Mouse (Mus musculus) layer of hippocampus, postnatal 25 days (tissue): ENCODE data around the gene A4galt. TPM values are rescaled to one million over a fixed set of nuclear protein-coding genes. Genes with fewer than 3 reads are reported as not detected.

Experiments
- DNase-seq, 2 experiments: peaks; one replicate each; pipeline ENCODE4 v3.0.0; 2022; ENCODE audit warnings: mixed read lengths in 2 of 2, low spot score in 1 of 2; ENCODE audit errors: extremely low spot score in 1 of 2
- total RNA-seq, 2 experiments: library from RNA; stranded (reverse); gene quantifications; 2 replicates each; pipeline ENCODE4 v1.2.3; 2021

A4galt gene
- total RNA-seq, 2 experiments from 2014 or later = 2.3 to 2.8 TPM

- no peak for DNase-seq
These were observed 24.0 kb downstream of the A4galt start for GRCm38 (mm10) chr15:83227559-83227958.

DNA sequence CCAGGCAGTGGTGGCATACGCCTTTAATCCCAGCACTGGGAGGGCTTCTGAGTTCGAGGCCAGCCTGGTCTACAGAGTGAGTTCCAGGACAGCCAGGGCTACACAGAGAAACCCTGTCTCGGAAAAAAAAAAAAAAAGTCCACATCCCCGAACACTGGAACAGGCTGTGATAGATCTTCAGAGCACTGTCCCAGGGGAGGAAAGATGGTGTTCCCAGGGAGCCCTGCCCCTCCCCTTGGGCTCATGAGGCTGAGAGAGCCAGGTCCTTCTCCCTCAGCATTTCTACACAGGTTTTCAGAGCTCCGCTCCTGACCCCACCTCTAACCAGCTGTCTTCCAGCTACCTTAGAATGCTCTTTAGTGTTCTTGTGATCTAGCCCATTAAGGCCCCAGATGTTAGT is 24.7 kb downstream of the A4galt start:
- DNase-seq = no peak

DNA sequence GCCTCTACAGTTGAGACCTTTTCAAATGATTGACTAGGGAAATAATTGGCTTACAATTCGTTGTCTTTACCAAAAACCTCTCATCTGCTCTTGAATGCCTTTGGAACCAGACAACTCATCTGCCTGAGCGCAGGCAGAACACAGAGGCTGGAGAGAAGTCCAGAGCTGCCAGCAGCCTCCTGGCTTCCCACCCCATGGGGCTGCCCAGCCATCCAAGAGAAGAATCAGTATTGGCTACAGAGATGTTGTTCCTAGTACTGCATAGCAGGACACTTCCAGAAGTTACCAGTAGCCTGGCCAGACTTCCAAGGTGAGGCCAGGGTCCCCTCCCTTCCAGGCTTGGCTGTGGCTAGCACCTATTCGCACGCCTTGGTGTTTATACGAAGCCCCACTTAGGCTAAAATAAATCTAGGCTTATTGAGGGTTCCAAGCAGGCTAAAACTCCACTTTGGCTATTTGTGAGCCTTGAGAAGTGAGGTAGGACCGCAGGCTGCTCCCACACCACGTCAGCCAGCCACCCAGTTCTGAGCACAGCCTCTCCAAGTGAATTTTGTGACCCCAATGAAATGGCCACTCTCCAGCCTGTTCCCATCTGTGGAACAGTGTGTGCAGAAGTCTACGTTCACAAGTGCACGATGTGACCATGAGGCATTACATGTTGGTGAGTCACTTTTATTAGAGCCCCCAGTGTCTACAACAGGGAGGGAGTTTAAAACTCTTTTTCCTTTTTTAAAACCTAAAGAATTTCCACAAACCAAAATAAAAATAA is 25.3 kb downstream of the A4galt start:
- DNase-seq = no peak

- DNase-seq = no peak
These were observed 27.3 kb downstream of the A4galt start for GRCm38 (mm10) chr15:83224136-83224766.

DNA sequence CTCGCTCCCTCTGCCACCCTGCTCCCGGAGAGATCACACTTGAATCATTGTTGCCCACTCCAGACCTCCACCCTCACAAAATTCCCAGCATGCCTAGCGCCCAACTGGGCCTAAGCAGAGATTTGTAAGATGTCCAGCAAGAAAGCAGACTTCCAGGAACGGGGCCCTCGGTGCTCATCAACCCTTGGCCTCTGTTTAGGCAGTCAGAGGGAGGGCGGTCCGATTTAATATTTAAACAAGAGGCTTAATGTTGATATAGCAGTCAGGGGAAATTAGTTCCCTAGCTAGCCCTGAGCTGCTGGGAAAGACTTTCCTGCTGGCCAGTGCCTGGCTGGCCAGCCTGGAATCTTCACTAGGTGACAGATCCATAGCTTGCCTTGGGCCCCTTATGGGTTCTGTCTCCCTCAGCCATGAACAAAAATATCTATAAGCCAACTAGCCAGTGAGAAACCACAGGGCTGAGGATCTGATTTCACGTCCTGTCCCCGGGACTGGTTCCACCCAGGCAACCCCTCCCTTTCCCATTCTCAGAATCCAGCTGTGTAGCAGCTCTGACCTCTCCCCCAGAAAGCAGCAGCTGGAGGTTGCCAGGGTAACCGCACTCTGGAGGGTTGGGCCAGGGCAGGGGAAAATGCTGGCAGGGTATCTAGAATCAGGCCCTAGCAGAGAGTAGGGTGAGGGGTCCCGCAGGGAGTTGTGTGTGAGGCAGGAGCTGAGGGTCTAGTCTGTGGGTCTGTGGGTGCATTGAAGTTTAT is 28.2 kb downstream of the A4galt start:
- DNase-seq = no peak

- DNase-seq = no peak
These were observed 29.9 kb downstream of the A4galt start for GRCm38 (mm10) chr15:83221721-83222120.

- no peak for DNase-seq
These were observed 31.1 kb downstream of the A4galt start for GRCm38 (mm10) chr15:83220368-83221013.

DNA sequence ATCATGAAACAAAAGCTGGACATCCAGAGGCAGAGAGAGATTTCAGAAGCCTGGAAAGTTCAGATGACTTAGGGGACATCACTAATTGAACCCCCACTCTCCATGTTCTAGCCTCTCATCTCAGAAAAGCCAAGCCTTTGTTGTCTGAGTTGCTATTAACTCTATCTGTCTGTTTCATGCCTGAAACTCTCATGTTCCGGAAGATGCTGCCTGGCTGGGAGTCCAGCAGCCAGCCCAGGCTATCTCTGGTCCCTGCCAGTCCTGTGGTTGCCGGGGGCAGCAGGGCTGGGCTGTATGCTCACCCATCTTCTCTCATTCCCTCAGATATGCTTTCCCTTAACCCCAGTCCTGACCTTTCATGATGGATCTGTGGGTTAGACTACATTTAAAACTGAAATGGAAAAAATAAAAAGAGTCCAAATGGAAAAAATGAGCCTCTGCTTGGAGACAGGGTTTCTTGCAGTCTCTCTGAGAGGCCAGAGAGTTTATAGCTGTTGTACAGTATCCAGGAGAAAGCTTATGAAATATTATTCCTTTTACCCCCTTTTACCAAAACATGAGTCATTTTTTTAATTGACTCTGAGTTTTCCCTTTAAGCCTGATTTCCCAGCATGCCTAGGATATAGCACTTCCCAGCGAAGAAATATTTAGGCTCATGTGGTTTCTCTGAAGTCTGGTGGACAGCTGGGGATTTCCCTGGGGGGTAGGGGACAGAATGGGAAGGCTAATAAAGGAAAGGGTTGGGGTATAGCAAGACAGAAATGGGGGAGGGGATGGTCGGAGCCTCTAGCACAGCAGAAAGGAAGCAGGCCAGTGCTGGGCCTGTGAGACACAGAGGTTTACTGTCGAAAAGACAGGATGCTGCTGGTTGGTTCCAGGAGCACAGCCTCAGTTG is 36.0 kb downstream of the A4galt start:
- no peak for DNase-seq

GRCm38 (mm10) chr15:83210229-83210628 is 41.3 kb downstream of the A4galt start:
- peak in 1 of 2 experiments; percentile 65 for DNase-seq

GRCm38 (mm10) chr15:83209719-83210118 is 41.9 kb downstream of the A4galt start:
- no peak for DNase-seq

DNA sequence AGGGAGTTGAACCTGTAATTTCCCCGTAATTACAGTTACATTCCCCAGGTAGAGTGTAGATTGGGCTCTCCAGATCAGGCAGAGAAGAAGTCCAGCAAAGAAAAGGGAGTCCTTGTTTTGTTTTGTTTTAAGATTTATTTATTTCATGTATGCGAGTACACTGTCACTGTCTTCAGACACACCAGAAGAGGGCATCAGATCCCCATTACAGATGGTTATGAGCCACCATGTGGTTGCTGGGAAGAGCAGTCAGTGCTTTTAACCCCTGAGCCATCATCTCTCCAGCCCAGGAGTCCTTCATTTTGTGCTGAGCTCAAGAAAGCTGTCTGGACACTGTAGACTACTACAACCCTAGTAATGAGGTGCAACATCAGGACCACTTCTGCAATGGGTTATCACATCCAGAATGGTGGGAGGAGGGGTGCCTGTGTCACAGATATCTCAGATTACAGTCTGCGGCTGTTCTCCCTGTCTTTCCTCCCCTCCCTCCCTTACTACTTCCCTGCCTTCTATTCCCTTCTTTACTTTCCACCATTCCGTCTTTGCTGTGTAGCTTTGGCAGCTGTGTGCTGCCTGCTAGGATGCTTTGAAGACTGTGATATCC is 42.4 kb downstream of the A4galt start:
- DNase-seq = no peak

DNA sequence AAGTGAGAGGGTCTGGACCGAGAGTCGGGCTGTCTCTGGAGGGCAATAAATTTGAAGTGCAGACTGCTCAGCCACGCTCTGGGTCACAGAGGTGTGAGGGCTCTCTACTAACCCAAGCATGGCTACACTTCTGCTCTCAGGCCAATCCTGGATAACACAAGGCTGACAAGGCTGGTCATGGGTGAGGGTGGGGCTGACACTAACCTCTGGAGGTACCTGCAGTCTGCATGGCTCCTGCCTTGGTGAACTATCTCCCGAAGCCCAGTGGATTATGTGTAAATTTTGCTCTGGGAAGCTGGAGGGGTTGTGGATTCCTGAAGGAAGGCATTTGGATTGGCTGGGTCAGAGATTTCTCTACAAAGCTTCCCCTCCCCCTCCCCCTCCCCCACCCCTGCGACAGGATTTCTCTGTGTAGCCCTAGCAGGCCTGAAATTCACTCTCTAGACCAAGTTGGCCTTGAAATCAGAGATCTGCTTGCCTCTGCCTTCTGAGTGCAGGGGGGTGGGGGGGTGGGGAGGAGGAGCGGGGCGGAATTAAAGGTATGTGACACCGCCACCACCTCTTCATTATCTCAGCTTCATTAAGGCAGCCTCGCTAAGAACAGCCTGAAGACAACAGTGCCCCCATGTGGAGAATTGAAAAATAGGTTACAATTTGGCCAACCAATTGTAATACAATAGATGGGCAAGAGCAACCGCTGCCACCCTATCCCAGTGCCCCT is 46.7 kb downstream of the A4galt start:
- peak; percentile 28 to 44 for DNase-seq

DNA sequence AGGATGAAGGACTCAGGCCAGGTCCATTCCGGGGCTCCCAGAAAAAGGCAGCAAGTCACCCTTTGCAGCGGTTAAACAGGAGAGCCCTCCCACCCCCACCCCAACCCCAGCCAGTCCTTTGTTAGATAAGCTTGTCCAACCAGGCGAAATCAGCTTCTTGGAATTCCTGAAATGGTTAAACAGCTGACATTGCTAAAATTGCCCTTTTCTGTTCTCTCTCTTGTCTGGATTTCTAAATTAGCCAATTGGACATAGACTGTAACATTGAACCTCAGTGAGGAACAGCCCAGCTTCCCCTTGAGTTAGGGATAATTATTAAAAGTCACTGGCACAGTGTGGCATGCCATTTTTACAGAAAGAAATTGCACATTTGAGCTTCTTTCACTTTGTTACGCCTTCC is 49.2 kb downstream of the A4galt start:
- DNase-seq = no peak

- no peak for DNase-seq
These were observed 58.2 kb downstream of the A4galt start for GRCm38 (mm10) chr15:83193413-83193812.

DNA sequence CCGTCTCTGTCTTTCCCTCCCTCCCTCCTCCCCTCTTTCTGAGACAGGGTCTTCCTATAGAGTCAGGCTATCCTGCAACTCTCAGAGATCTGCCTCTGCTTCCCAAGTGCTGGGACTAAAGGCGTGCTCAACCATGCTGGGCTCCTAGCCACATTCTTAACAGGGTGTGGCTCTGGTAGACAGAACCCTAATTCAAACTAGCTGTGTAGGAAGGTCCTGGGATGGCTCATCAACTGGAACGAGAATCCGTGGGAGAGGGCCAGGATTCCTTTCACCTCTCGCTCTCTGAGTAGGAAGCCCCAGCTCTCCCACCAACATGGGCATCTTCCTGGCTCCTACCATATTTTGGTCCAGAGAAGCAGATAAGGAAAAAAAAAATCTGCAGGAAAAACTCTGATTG is 69.2 kb downstream of the A4galt start:
- DNase-seq = no peak

- DNase-seq = no peak
These were observed 69.7 kb downstream of the A4galt start for GRCm38 (mm10) chr15:83181800-83182330.

- DNase-seq = no peak
These were observed 71.6 kb downstream of the A4galt start for GRCm38 (mm10) chr15:83180004-83180403.
